Mouse (Mus musculus) olfactory bulb, adult 2 months (tissue): ENCODE data around the gene Tpk1. TPM values are rescaled to one million over a fixed set of nuclear protein-coding genes. Genes with fewer than 3 reads are reported as not detected.

Source experiments
- H3K27ac ChIP-seq: fragments of 200-500 bp; 2 replicates; pipeline ENCODE4 v1.5.1; 2012; ENCODE audit warnings: low read depth, low read length; ENCODE audit not compliant: insufficient read depth
- H3K4me1 ChIP-seq: fragments of 200-500 bp; 2 replicates; pipeline ENCODE4 v1.6.1; 2012; ENCODE audit warnings: low read length; ENCODE audit not compliant: control insufficient read depth, insufficient read depth
- H3K4me3 ChIP-seq: fragments of 200-500 bp; 2 replicates; pipeline ENCODE4 v1.5.1; 2012; ENCODE audit warnings: mild to moderate bottlenecking, low read depth, low read length, moderate library complexity; ENCODE audit not compliant: insufficient read depth
- CTCF ChIP-seq: fragments of 200-500 bp; IDR thresholded peaks from 2 replicates; pipeline ENCODE4 v1.5.1; 2012; ENCODE audit warnings: low read depth, mild to moderate bottlenecking, low read length, moderate library complexity; ENCODE audit not compliant: insufficient read depth
- POLR2A ChIP-seq: fragments of 200-500 bp; IDR thresholded peaks from 2 replicates; pipeline ENCODE4 v1.6.1; 2012; ENCODE audit warnings: mild to moderate bottlenecking, low read depth, low read length, moderate library complexity; ENCODE audit not compliant: insufficient read depth
- WGBS: fragments of 180-500 bp; shearing (Covaris S2); methylation state at CpG from one replicate; pipeline ENCODE4 v1.1.7; 2018; 5-methylcytosine and 5-hydroxymethylcytosine counted together
- polyA plus RNA-seq: library from polyadenylated mRNA; stranded (reverse); fragments of >200 nt; gene quantifications from 2 replicates; pipeline ENCODE4 v1.2.4, GENCODE M21; 2012; ENCODE audit warnings: low replicate concordance; ENCODE audit not compliant: missing spikeins, insufficient read depth, insufficient read length

The Tpk1 gene
- polyA plus RNA-seq, 1 experiment, result not detected

GRCm38 (mm10) chr6:43296798-43297507 lies 369.1 kb downstream of the Tpk1 start:
- WGBS, result 18% methylated on average over 7 of the region's 7 CpGs
- no peak for TF ChIP-seq CTCF
- TF ChIP-seq POLR2A, result no peak
- Histone ChIP-seq H3K27ac (no peak overlapping the region), H3K4me1 (peaks cover 9% of the 10 kb centered on the region), H3K4me3 (no peak overlapping the region)

DNA sequence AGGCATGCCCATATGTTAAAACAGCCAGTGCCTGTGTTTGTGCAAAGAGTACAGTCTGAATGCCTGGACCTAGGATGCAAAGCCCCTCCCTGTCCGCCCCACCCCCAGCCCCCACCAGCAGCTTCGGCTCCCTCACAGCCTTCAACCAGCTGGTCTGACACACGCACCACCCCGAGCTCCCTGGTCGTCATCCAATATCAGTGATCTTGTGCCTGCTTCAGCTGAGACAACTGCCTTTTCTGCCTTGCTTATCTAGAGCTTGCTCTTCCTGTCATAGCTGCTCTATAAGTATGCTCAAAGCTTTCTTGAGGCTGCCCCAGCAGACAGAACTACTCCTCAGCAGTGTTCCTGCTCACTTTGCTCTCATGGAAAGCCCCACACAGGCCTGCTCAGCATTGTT lies 370.2 kb downstream of the Tpk1 start:
- TF ChIP-seq POLR2A (no peak), CTCF (no peak)
- no peak overlapping the region for H3K27ac ChIP-seq
- WGBS, result 33% methylated on average over 5 of the region's 5 CpGs
- no peak overlapping the region for H3K4me3 ChIP-seq
- peaks cover 9% of the 10 kb centered on the region for H3K4me1 ChIP-seq
